Mouse (Mus musculus) erythroblast, embryonic 14.5 days (primary cell): ENCODE results near the gene Crebrf.

Experiments
- GATA1 ChIP-seq: IDR thresholded peaks from 2 replicates; pipeline ENCODE4 v1.6.1; 2012; ENCODE audit warnings: low read length, inconsistent platforms, mixed read lengths
- TAL1 ChIP-seq: IDR thresholded peaks from 3 replicates; pipeline ENCODE4 v1.6.1; 2012; ENCODE audit warnings: low read length, inconsistent platforms, mixed read lengths

GRCm38 (mm10) chr17:26793068-26793765, 77.8 kb downstream of the Crebrf start:
- TF ChIP-seq GATA1 (no peak), TAL1 (no peak)
